Mouse (Mus musculus) heart, embryonic 15.5 days (tissue): ENCODE measurements around the gene Gpnmb. TPM values are rescaled to one million over a fixed set of nuclear protein-coding genes. Genes with fewer than 3 reads are reported as not detected.

ENCODE experiments used
- ATAC-seq: fragments of 200-750 bp; cut with Nextera tagmentation; replicated peaks from 2 replicates; pipeline ENCODE4 v1.8.0; 2017; ENCODE audit warnings: low read depth, moderate TSS enrichment; ENCODE audit not compliant: insufficient number of reproducible peaks, insufficient read depth, low FRiP score
- H3K27ac ChIP-seq: fragments of 300-500 bp; sonication (generic); 2 replicates; pipeline ENCODE4 v1.5.1; 2015; ENCODE audit warnings: mild to moderate bottlenecking, inconsistent platforms
- H3K27me3 ChIP-seq: fragments of 300-500 bp; sonication (generic); 2 replicates; pipeline ENCODE4 v1.6.1; 2015; ENCODE audit warnings: inconsistent platforms
- H3K36me3 ChIP-seq: fragments of 300-500 bp; sonication (generic); 2 replicates; pipeline ENCODE4 v1.6.1; 2015; ENCODE audit warnings: mild to moderate bottlenecking, inconsistent platforms
- H3K4me1 ChIP-seq: fragments of 300-500 bp; sonication (generic); replicated peaks from 2 replicates; pipeline ENCODE4 v1.6.1; 2015; ENCODE audit warnings: inconsistent platforms
- H3K4me2 ChIP-seq: fragments of 300-500 bp; sonication (generic); 2 replicates; pipeline ENCODE4 v1.6.1; 2015; ENCODE audit warnings: inconsistent platforms, mild to moderate bottlenecking, moderate library complexity
- H3K4me3 ChIP-seq: fragments of 300-500 bp; sonication (generic); 2 replicates; pipeline ENCODE4 v1.5.1; 2015; ENCODE audit warnings: mild to moderate bottlenecking, inconsistent platforms
- H3K9ac ChIP-seq: fragments of 300-500 bp; sonication (generic); 2 replicates; pipeline ENCODE4 v1.6.1; 2015; ENCODE audit warnings: mild to moderate bottlenecking, inconsistent platforms
- H3K9me3 ChIP-seq: fragments of 300-500 bp; sonication (generic); replicated peaks from 2 replicates; pipeline ENCODE4 v1.6.1; 2016; ENCODE audit warnings: inconsistent platforms
- WGBS: fragments of 180-500 bp; shearing (Covaris S2); methylation state at CpG from one replicate; pipeline ENCODE4 v1.1.7; 2015; ENCODE audit warnings: mixed read lengths; 5-methylcytosine and 5-hydroxymethylcytosine counted together
- polyA plus RNA-seq: library from polyadenylated mRNA; unstranded; fragments of >200 nt; fragmentation: Nextera tagmentation; extraction: Ambion mirVana; gene quantifications from 2 replicates; pipeline ENCODE4 v1.2.1, GENCODE M21; 2015

Gpnmb gene
- polyA plus RNA-seq, 1 experiment from 2014 or later = 5.5 TPM

- Histone ChIP-seq H3K4me2 (no peak overlapping the region), H3K27me3 (no peaks in the 10 kb centered on the region), H3K4me1 (peaks cover 47% of the 10 kb centered on the region), H3K9me3 (no peaks in the 10 kb centered on the region), H3K9ac (no peak overlapping the region), H3K4me3 (no peak overlapping the region), H3K36me3 (peaks cover 8% of the 10 kb centered on the region; the same call in 1 of the 2 replicates), H3K27ac (no peak overlapping the region)
- 37% methylated on average over 1 of the region's 1 CpGs for WGBS
- ATAC-seq = no peak
Measured at GRCm38 (mm10) chr6:49099086-49099485, 62.7 kb downstream of the Gpnmb start.

GRCm38 (mm10) chr6:49106746-49107500 lies 70.6 kb downstream of the Gpnmb start:
- no peak overlapping the region for H3K4me2 ChIP-seq
- H3K36me3 ChIP-seq = peaks cover 35% of the 10 kb centered on the region; the same call in 1 of the 2 replicates
- H3K9me3 ChIP-seq = no peaks in the 10 kb centered on the region
- no peak for ATAC-seq
- H3K27me3 ChIP-seq = no peaks in the 10 kb centered on the region
- no peak overlapping the region for H3K4me3 ChIP-seq
- H3K4me1 ChIP-seq = peaks cover 8% of the 10 kb centered on the region; the same call in 1 of the 2 replicates
- H3K9ac ChIP-seq = no peak overlapping the region
- no peak overlapping the region for H3K27ac ChIP-seq
- 90% methylated on average over 15 of the region's 15 CpGs for WGBS

- H3K9ac ChIP-seq = no peak overlapping the region
- H3K27ac ChIP-seq = no peak overlapping the region
- H3K4me2 ChIP-seq = no peak overlapping the region
- H3K4me3 ChIP-seq = no peak overlapping the region
- H3K4me1 ChIP-seq = peaks cover 8% of the 10 kb centered on the region; the same call in 1 of the 2 replicates
- ATAC-seq = no peak
- 85% methylated on average over 2 of the region's 2 CpGs for WGBS
- H3K27me3 ChIP-seq = no peaks in the 10 kb centered on the region
- H3K36me3 ChIP-seq = peaks cover 27% of the 10 kb centered on the region; the same call in 1 of the 2 replicates
- no peaks in the 10 kb centered on the region for H3K9me3 ChIP-seq
Measured at GRCm38 (mm10) chr6:49109196-49109595, 72.8 kb downstream of the Gpnmb start.

GRCm38 (mm10) chr6:49113895-49114294 lies 77.5 kb downstream of the Gpnmb start:
- ATAC-seq = no peak
- no peak overlapping the region for H3K4me2 ChIP-seq
- no peak overlapping the region for H3K9ac ChIP-seq
- H3K36me3 ChIP-seq = peaks cover 7% of the 10 kb centered on the region; the same call in 1 of the 2 replicates
- H3K4me3 ChIP-seq = no peak overlapping the region
- WGBS = 87% methylated on average over 7 of the region's 7 CpGs
- no peaks in the 10 kb centered on the region for H3K27me3 ChIP-seq
- H3K9me3 ChIP-seq = no peaks in the 10 kb centered on the region
- H3K4me1 ChIP-seq = peaks cover 8% of the 10 kb centered on the region
- H3K27ac ChIP-seq = no peak overlapping the region

GRCm38 (mm10) chr6:49114457-49114856 lies 78.1 kb downstream of the Gpnmb start:
- Histone ChIP-seq H3K36me3 (peaks cover 7% of the 10 kb centered on the region; the same call in 1 of the 2 replicates), H3K27me3 (no peaks in the 10 kb centered on the region), H3K9me3 (no peaks in the 10 kb centered on the region), H3K9ac (no peak overlapping the region), H3K4me2 (no peak overlapping the region), H3K4me3 (no peak overlapping the region), H3K4me1 (peaks cover 9% of the 10 kb centered on the region), H3K27ac (no peak overlapping the region)
- 89% methylated on average over 6 of the region's 6 CpGs for WGBS
- ATAC-seq = no peak

- peaks cover 7% of the 10 kb centered on the region; the same call in 1 of the 2 replicates for H3K36me3 ChIP-seq
- no peak for ATAC-seq
- H3K4me2 ChIP-seq = no peak overlapping the region
- no peak overlapping the region for H3K4me3 ChIP-seq
- WGBS = 67% methylated on average over 5 of the region's 5 CpGs
- H3K27me3 ChIP-seq = no peaks in the 10 kb centered on the region
- H3K9ac ChIP-seq = no peak overlapping the region
- peaks cover 13% of the 10 kb centered on the region for H3K4me1 ChIP-seq
- H3K9me3 ChIP-seq = no peaks in the 10 kb centered on the region
- H3K27ac ChIP-seq = no peak overlapping the region
Measured at GRCm38 (mm10) chr6:49115550-49115949, 79.2 kb downstream of the Gpnmb start.

GRCm38 (mm10) chr6:49116241-49116640 lies 79.9 kb downstream of the Gpnmb start:
- no peak overlapping the region for H3K4me2 ChIP-seq
- ATAC-seq = no peak
- H3K4me1 ChIP-seq = peaks cover 8% of the 10 kb centered on the region
- no peak overlapping the region for H3K27ac ChIP-seq
- WGBS = 85% methylated on average over 8 of the region's 8 CpGs
- H3K9me3 ChIP-seq = no peaks in the 10 kb centered on the region
- H3K27me3 ChIP-seq = no peaks in the 10 kb centered on the region
- H3K4me3 ChIP-seq = no peak overlapping the region
- H3K9ac ChIP-seq = no peak overlapping the region
- peaks cover 7% of the 10 kb centered on the region; the same call in 1 of the 2 replicates for H3K36me3 ChIP-seq

- Histone ChIP-seq H3K36me3 (peaks cover 7% of the 10 kb centered on the region; the same call in 1 of the 2 replicates), H3K27ac (no peak overlapping the region), H3K4me2 (no peak overlapping the region), H3K4me1 (peaks cover 6% of the 10 kb centered on the region), H3K4me3 (no peak overlapping the region), H3K27me3 (no peaks in the 10 kb centered on the region), H3K9ac (no peak overlapping the region), H3K9me3 (no peaks in the 10 kb centered on the region)
- no peak for ATAC-seq
- WGBS = 74% methylated on average over 8 of the region's 8 CpGs
Measured at GRCm38 (mm10) chr6:49118446-49118845, 82.1 kb downstream of the Gpnmb start.

- peaks cover 6% of the 10 kb centered on the region for H3K4me1 ChIP-seq
- H3K27me3 ChIP-seq = no peaks in the 10 kb centered on the region
- H3K9me3 ChIP-seq = no peaks in the 10 kb centered on the region
- H3K27ac ChIP-seq = no peak overlapping the region
- no peak for ATAC-seq
- H3K36me3 ChIP-seq = peaks cover 7% of the 10 kb centered on the region; the same call in 1 of the 2 replicates
- no peak overlapping the region for H3K4me3 ChIP-seq
- 69% methylated on average over 1 of the region's 1 CpGs for WGBS
- H3K9ac ChIP-seq = no peak overlapping the region
- no peak overlapping the region for H3K4me2 ChIP-seq
Measured at GRCm38 (mm10) chr6:49119462-49120135, 83.3 kb downstream of the Gpnmb start.

- no peak overlapping the region for H3K4me2 ChIP-seq
- H3K4me3 ChIP-seq = no peak overlapping the region
- peaks cover 6% of the 10 kb centered on the region for H3K4me1 ChIP-seq
- no peak for ATAC-seq
- no peaks in the 10 kb centered on the region for H3K27me3 ChIP-seq
- H3K9ac ChIP-seq = no peak overlapping the region
- H3K9me3 ChIP-seq = no peaks in the 10 kb centered on the region
- 88% methylated on average over 3 of the region's 3 CpGs for WGBS
- no peak overlapping the region for H3K27ac ChIP-seq
- H3K36me3 ChIP-seq = peaks cover 7% of the 10 kb centered on the region; the same call in 1 of the 2 replicates
Measured at GRCm38 (mm10) chr6:49120370-49120769, 84.0 kb downstream of the Gpnmb start.
